Mouse (Mus musculus) heart, embryonic 13.5 days (tissue): ENCODE results near the gene Ltbp2. TPM values are rescaled to one million over a fixed set of nuclear protein-coding genes. Genes with fewer than 3 reads are reported as not detected.

Experiments
- ATAC-seq: fragments of 200-750 bp; cut with Nextera tagmentation; 2 replicates; pipeline ENCODE4 v1.8.0; 2017; ENCODE audit warnings: moderate TSS enrichment; ENCODE audit not compliant: insufficient number of reproducible peaks, low FRiP score, low TSS enrichment; ENCODE audit errors: extremely low read depth
- H3K27ac ChIP-seq: fragments of 300-500 bp; sonication (generic); replicated peaks from 2 replicates; pipeline ENCODE4 v1.5.1; 2015; ENCODE audit warnings: moderate library complexity, mild to moderate bottlenecking, inconsistent platforms
- H3K27me3 ChIP-seq: fragments of 300-500 bp; sonication (generic); replicated peaks from 2 replicates; pipeline ENCODE4 v1.6.1; 2015; ENCODE audit warnings: mild to moderate bottlenecking, inconsistent platforms
- H3K36me3 ChIP-seq: fragments of 300-500 bp; sonication (generic); 2 replicates; pipeline ENCODE4 v1.6.1; 2015; ENCODE audit warnings: mild to moderate bottlenecking, inconsistent platforms
- H3K4me1 ChIP-seq: fragments of 300-500 bp; sonication (generic); 2 replicates; pipeline ENCODE4 v1.6.1; 2015; ENCODE audit warnings: inconsistent platforms
- H3K4me2 ChIP-seq: fragments of 300-500 bp; sonication (generic); 2 replicates; pipeline ENCODE4 v1.6.1; 2015; ENCODE audit warnings: inconsistent platforms, mild to moderate bottlenecking, moderate library complexity
- H3K4me3 ChIP-seq: fragments of 300-500 bp; sonication (generic); 2 replicates; pipeline ENCODE4 v1.5.1; 2015; ENCODE audit warnings: moderate library complexity, mild to moderate bottlenecking, inconsistent platforms
- H3K9ac ChIP-seq: fragments of 300-500 bp; sonication (generic); 2 replicates; pipeline ENCODE4 v1.6.1; 2015; ENCODE audit warnings: inconsistent platforms, mild to moderate bottlenecking, moderate library complexity
- H3K9me3 ChIP-seq: fragments of 300-500 bp; sonication (generic); 2 replicates; pipeline ENCODE4 v1.6.1; 2016; ENCODE audit warnings: inconsistent platforms
- WGBS: fragments of 180-500 bp; shearing (Covaris S2); methylation state at CpG from one replicate; pipeline ENCODE4 v1.1.7; 2015; ENCODE audit warnings: mixed read lengths; 5-methylcytosine and 5-hydroxymethylcytosine counted together
- polyA plus RNA-seq: library from polyadenylated mRNA; unstranded; fragments of >200 nt; fragmentation: Nextera tagmentation; extraction: Ambion mirVana; gene quantifications from 2 replicates; pipeline ENCODE4 v1.2.1, GENCODE M21; 2015

The Ltbp2 gene
- polyA plus RNA-seq, 1 experiment from 2014 or later: 1.8 TPM

DNA sequence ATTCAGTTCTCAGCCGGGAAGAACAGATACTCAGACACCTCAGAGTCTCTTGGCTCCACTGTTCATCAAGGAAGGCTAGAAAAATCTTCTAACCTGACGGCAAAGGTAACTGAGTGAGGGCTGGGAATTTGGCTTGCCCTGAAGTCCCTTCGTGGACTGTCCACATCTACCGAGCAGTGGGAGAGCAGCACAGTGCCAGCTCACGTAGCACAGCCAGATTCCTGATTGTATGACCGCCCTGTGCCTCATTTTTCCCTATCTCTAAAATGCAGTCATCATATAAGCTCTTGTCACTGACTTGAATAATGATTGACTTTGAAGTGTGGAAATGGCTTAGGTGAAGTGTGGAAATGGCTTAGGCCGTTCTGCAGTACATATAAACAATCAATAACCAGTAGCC is 28.1 kb upstream of the Ltbp2 start:
- Histone ChIP-seq H3K4me3 (no peak overlapping the region), H3K36me3 (no peaks in the 10 kb centered on the region), H3K4me2 (no peak overlapping the region), H3K27ac (no peak overlapping the region), H3K9me3 (no peaks in the 10 kb centered on the region), H3K4me1 (peaks cover 18% of the 10 kb centered on the region), H3K9ac (no peak overlapping the region), H3K27me3 (no peaks in the 10 kb centered on the region; the same call in 1 of the 2 replicates)
- ATAC-seq: no peak
- 63% methylated on average over 7 of the region's 7 CpGs for WGBS

DNA sequence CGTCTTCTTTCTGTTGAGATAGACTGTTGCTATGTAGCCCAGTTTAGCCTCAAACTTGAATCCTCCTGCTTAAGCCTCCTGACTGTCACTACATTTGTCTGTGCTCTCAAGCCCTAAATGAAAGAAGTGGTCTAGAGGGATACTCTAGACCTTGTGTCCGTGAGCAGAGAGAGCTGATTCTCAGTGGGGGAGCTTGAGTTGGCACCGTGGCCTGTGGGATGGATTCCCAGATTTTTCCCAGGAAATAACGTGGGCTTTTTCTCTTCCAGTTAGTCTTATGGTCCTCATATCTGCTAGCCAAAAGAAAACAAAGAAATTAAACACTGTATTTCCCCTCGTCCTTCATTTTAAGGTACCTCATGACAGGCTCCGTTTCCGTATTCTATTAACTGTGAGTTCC is 24.0 kb upstream of the Ltbp2 start:
- Histone ChIP-seq H3K4me2 (no peak overlapping the region), H3K4me1 (peaks cover 9% of the 10 kb centered on the region), H3K27ac (no peak overlapping the region), H3K36me3 (no peaks in the 10 kb centered on the region), H3K9me3 (no peaks in the 10 kb centered on the region), H3K27me3 (no peaks in the 10 kb centered on the region; the same call in 1 of the 2 replicates), H3K4me3 (no peak overlapping the region), H3K9ac (no peak overlapping the region)
- WGBS: 76% methylated on average over 7 of the region's 7 CpGs
- no peak for ATAC-seq

DNA sequence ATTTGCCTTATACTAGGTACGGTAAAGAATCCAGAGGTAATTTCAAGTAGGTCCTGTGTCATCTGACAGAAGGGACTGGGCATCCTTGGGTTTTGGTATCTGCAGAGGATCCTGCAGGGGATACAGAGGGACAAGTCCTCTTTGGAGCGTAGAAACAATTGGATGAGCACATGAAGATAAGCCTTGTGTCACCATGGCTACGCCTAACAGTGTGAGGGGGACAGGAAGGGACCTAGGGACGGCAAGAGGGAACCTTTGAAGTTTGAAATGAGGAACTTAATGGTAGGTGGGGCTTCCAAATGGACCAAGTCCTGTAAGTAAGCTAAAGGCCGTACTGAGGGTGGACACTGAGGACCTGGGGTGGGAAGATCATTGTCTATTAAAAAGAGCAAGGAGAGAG is 21.0 kb upstream of the Ltbp2 start:
- H3K4me2 ChIP-seq: no peak overlapping the region
- H3K9ac ChIP-seq: no peak overlapping the region
- no peak for ATAC-seq
- 72% methylated on average over 5 of the region's 5 CpGs for WGBS
- H3K4me3 ChIP-seq: no peak overlapping the region
- H3K27ac ChIP-seq: no peak overlapping the region
- no peaks in the 10 kb centered on the region for H3K9me3 ChIP-seq
- peaks cover 4% of the 10 kb centered on the region; the same call in 1 of the 2 replicates for H3K27me3 ChIP-seq
- no peaks in the 10 kb centered on the region for H3K36me3 ChIP-seq
- H3K4me1 ChIP-seq: peaks cover 9% of the 10 kb centered on the region

DNA sequence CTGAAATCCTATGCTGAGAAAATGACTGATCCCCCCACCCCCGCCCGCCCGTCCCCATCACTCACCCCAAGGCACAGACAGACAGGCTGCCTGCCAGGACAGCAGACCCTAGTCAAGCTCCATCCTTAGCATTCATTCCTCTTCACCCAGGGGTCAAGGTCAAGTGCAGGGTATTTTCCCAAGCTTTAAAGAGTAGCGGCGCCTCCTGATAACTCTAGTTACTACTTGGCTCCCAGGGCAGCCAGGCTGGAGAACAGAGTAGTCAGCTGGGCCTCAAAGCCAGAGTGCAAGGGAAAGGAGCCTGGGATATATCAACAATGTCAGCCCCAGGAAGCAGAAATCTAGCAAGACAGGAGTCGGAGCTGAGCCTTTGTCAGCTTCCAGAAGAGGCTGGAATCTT is 19.9 kb upstream of the Ltbp2 start:
- Histone ChIP-seq H3K4me2 (no peak overlapping the region), H3K9ac (no peak overlapping the region)
- 45% methylated on average over 6 of the region's 6 CpGs for WGBS

DNA sequence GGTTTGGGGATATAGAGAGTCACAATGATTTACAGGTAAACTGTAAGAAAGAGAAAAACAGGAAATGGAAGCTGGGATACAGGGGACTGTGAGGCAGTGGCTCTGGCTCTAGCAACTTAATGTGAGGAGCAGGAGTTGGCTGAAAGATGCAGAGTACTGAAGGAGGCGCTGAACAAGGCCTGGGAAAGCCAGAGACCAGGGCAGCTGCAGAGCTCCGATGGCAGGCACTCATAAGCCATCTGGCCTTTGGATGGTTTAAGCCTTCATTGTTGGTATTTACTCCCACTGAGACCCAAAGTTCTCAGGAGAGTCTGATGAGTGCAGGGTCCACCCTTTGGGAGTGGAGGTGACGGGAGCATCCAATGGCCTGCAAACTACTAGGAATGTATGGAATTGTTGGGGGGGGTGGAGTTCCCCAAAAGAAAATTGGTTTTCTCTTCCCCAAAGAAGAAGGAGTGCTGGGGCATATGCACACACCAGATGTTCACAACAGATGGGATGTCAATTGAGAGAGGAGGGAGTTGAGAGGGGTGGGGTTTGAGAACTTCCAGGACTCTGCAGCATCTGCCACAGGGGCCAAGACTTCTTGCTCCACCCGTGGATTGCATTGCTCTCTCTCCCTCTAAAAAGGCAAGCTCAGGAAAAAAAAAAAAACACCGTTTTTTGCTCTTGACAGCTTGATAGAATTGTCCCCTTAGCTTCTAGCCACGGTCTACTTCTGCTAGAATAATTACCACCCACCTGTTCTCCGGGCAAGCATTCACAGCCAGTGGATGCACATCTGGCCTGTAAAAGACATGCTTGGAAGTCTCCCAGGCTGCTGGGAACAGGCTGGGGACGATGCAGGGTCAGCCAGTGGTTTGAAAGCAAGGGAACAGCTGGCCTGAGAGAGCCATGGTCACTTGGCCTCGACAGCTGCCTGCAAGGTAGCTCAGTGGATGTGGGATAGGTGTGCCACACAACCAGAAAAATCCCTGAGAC is 17.6 kb upstream of the Ltbp2 start:
- Histone ChIP-seq H3K27me3 (peaks cover 20% of the 10 kb centered on the region; the same call in 1 of the 2 replicates), H3K9me3 (no peaks in the 10 kb centered on the region), H3K27ac (no peak overlapping the region), H3K9ac (no peak overlapping the region), H3K4me1 (peaks cover 9% of the 10 kb centered on the region), H3K4me2 (no peak overlapping the region), H3K4me3 (no peak overlapping the region), H3K36me3 (no peaks in the 10 kb centered on the region)
- no peak for ATAC-seq
- WGBS: 58% methylated on average over 9 of the region's 9 CpGs

More for the DNA sequence above, 19.9 kb upstream of the Ltbp2 start:
- H3K36me3 ChIP-seq: no peaks in the 10 kb centered on the region
- H3K4me3 ChIP-seq: no peak overlapping the region
- peaks cover 8% of the 10 kb centered on the region; the same call in 1 of the 2 replicates for H3K27me3 ChIP-seq
- peaks cover 9% of the 10 kb centered on the region for H3K4me1 ChIP-seq
- no peak for ATAC-seq
- no peaks in the 10 kb centered on the region for H3K9me3 ChIP-seq
- no peak overlapping the region for H3K27ac ChIP-seq

DNA sequence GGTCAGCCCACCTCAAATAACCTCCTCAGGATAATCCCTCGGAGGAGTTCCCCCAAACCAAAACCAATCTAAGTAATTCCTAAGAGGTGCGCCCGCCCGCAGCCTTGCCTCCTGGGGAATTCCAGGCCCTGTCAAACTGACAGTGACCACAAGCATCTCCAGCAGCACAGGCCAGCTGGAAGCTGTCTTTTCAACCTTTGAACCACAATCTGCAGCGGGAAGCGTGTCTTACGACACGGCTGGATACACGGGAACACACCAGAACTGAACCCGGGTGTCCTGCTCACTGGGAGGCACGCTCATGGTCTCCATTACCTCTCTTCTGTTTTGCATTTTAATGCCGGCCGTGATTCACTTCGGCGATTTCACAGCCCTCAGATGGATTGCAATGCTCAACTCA is 14.0 kb upstream of the Ltbp2 start:
- no peak overlapping the region for H3K27ac ChIP-seq
- ATAC-seq: no peak

DNA sequence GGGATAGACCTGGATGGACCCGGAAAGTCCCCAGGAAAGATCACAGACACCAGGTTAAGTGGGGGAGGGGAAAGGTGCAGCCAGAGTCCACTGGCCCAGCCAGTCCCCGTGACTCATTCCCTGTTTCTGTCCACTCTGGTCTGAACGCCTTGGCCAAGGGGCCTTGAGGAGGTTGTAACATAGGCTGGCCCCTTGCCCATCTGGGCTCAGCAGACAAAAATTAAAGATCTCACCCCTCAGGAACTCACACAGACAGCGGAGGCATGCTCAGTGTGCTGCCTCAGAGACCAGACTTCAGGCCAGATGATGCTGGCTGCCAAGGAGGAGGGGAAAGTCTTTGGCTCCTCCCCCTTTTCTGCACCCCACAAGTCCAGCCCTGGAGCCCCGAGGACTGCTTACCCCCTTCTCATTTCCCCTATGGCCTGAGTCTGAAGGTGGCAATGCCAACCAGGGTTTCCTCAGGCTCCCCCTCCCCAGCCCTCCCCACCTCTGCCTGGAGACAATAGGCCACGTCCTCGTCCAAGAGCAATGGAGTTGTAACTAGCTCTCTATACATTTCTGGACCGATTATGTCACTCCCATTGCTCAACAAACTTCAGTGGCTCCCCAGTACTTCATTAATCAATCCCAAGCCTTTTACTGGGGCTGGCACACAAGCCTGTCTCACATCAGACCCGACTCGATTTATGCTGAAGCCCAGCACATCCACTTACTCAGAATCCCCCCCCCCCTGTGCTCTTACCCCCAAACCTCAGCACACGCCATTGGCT is 9.0 kb upstream of the Ltbp2 start:
- Histone ChIP-seq H3K27ac (no peak overlapping the region), H3K9me3 (0 out of 2 replicates have a peak, but pooled peaks cover 3% of the 10 kb centered on the region), H3K36me3 (no peaks in the 10 kb centered on the region), H3K9ac (no peak overlapping the region), H3K4me2 (no peak overlapping the region), H3K4me1 (peaks cover 5% of the 10 kb centered on the region; the same call in 1 of the 2 replicates), H3K27me3 (peaks cover 28% of the 10 kb centered on the region), H3K4me3 (no peak overlapping the region)
- 59% methylated on average over 11 of the region's 11 CpGs for WGBS
- no peak for ATAC-seq

More for the DNA sequence above, 14.0 kb upstream of the Ltbp2 start:
- H3K9me3 ChIP-seq: 0 out of 2 replicates have a peak, but pooled peaks cover 3% of the 10 kb centered on the region
- H3K4me3 ChIP-seq: no peak overlapping the region
- H3K27me3 ChIP-seq: peaks cover 20% of the 10 kb centered on the region; the same call in 1 of the 2 replicates
- WGBS: 57% methylated on average over 15 of the region's 15 CpGs
- no peak overlapping the region for H3K4me2 ChIP-seq
- no peaks in the 10 kb centered on the region for H3K4me1 ChIP-seq
- no peak overlapping the region for H3K9ac ChIP-seq
- H3K36me3 ChIP-seq: no peaks in the 10 kb centered on the region

DNA sequence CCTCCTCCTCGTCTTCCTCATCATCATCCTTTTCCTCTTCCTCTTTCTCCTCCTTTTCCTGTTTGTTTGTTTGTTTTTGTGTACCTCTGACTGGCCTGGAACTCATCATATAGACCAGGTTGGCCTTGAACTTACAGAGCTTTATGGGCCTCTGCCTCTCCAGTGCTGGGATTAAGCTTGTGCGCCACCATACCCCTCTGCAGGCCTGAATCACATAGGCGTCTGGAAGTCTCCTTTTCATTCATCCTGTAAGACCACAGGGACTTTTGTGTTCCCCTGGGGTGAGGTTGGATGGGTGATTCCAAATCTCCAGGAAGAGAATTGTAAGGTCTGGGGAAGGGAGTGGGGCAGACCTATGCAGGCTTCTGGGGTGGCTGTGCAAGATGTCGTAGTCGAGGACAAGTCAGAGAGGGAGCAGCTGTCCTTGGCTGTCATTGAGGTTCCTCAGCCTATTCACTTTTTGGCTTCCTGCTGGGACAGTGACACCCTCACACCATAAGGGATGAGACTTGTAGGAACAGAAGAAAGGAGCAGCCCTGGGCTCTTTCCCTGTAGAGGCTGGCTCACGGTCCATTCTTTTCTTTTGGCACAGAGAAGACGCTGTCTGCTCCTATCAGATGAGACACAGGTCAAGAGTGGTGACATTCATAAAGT is 8.2 kb upstream of the Ltbp2 start:
- H3K4me2 ChIP-seq: no peak overlapping the region
- H3K27me3 ChIP-seq: peaks cover 35% of the 10 kb centered on the region
- 71% methylated on average over 7 of the region's 7 CpGs for WGBS
- 0 out of 2 replicates have a peak, but pooled peaks cover 3% of the 10 kb centered on the region for H3K9me3 ChIP-seq
- H3K4me3 ChIP-seq: no peak overlapping the region
- H3K4me1 ChIP-seq: peaks cover 5% of the 10 kb centered on the region; the same call in 1 of the 2 replicates
- no peak for ATAC-seq
- 0 out of 2 replicates have a peak overlapping the region, but pooled peaks have one; percentile 28 for H3K27ac ChIP-seq
- no peaks in the 10 kb centered on the region for H3K36me3 ChIP-seq
- no peak overlapping the region for H3K9ac ChIP-seq

DNA sequence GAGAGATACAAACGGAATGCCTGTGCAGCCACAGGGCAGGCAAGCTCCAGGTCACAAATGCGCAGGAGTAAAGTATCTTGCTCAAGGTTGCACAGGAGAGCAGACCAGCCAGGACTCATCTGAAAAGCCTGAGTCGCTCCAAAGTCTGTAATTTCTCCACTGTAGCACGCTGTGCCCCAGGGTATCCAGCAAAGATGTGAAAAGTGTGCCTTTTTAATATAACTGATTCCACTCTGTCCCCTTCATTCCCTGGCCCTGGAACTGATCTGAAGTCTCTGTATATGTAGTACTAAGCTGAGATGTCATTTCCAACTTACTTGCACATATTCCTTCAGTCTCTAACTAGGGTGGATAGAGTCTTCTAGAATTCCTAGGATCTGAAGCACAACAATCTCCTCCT is 6.5 kb upstream of the Ltbp2 start:
- H3K4me1 ChIP-seq: peaks cover 5% of the 10 kb centered on the region; the same call in 1 of the 2 replicates
- 0 out of 2 replicates have a peak, but pooled peaks cover 2% of the 10 kb centered on the region for H3K9me3 ChIP-seq
- WGBS: 75% methylated on average over 4 of the region's 4 CpGs
- H3K4me2 ChIP-seq: no peak overlapping the region
- no peak overlapping the region for H3K9ac ChIP-seq
- H3K4me3 ChIP-seq: no peak overlapping the region
- H3K27ac ChIP-seq: no peak overlapping the region
- H3K27me3 ChIP-seq: peaks cover 48% of the 10 kb centered on the region
- no peak for ATAC-seq
- no peaks in the 10 kb centered on the region for H3K36me3 ChIP-seq

DNA sequence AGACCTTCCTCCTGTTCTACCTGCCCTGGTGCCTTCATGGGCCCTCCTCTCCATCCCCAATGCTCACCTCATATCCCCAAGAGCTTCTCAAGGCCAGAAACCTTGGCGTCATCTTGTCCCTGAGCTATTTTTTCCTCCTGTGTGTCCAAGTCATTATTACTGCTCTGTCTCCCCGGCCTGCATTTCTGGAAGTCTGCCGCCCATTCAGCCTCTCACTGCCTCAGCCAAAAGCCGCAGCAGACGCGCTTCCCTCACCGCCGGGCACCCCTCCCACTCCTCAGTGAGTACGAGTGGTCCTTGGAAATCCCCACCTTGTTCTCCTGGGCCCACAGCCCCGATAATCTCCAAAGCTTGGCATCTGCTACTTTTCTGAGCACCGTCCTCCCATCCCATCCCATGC is 3.8 kb upstream of the Ltbp2 start:
- H3K9me3 ChIP-seq: no peaks in the 10 kb centered on the region
- peaks cover 75% of the 10 kb centered on the region for H3K27me3 ChIP-seq
- 46% methylated on average over 11 of the region's 11 CpGs for WGBS
- no peak overlapping the region for H3K9ac ChIP-seq
- no peak overlapping the region for H3K4me3 ChIP-seq
- no peak overlapping the region for H3K27ac ChIP-seq
- no peaks in the 10 kb centered on the region for H3K36me3 ChIP-seq
- H3K4me2 ChIP-seq: no peak overlapping the region
- H3K4me1 ChIP-seq: peaks cover 22% of the 10 kb centered on the region
- no peak for ATAC-seq
